ENCODE assay signal across 7 mouse cellular contexts in genomic region chr11:30754855-30755530, GRCm38 (mm10). TPM values are rescaled to one million over a fixed set of nuclear protein-coding genes. Genes with fewer than 3 reads are reported as not detected.
DNase-seq lines count a peak whose midpoint lies in the region; ATAC-seq and TF ChIP-seq lines count a peak whose summit lies in the region.

No protein-coding gene starts in this region.

- no peak for TF ChIP-seq CTCF in E14TG2a.4 (conservative IDR thresholded peaks at IDR 0.05; ENCODE audit: low read length)
- no peak for TF ChIP-seq CTCF in Patski (IDR thresholded peaks at IDR 0.05)

- H3K9me3 ChIP-seq in E14TG2a.4 (ENCODE audit: low read length), result peaks cover 17% of the 10 kb centered on the region
- H3K9me3 ChIP-seq in forebrain, embryonic 10.5 days, result no peaks in the 10 kb centered on the region
- no peaks in the 10 kb centered on the region for H3K9me3 ChIP-seq in limb, embryonic 13.5 days
- no peaks in the 10 kb centered on the region for H3K9me3 ChIP-seq in midbrain, embryonic 15.5 days

- under 1% methylated on average over 64 of the region's 66 CpGs for WGBS in forebrain, embryonic 10.5 days
- WGBS in limb, embryonic 13.5 days, result under 1% methylated on average over 44 of the region's 66 CpGs
- WGBS in midbrain, embryonic 15.5 days, result under 1% methylated on average over 62 of the region's 66 CpGs

- peak overlapping the region; percentile 79 for H3K4me3 ChIP-seq in E14TG2a.4 (replicated peaks; ENCODE audit: low read length)
- H3K4me3 ChIP-seq in forebrain, embryonic 10.5 days, result peak overlapping the region; percentile 73
- H3K4me3 ChIP-seq in limb, embryonic 13.5 days, result peak overlapping the region; percentile 60
- peak overlapping the region; percentile 77 for H3K4me3 ChIP-seq in midbrain, embryonic 15.5 days

- H3K4me1 ChIP-seq in E14TG2a.4 (replicated peaks; ENCODE audit: low read depth, low read length), result peaks cover 45% of the 10 kb centered on the region
- peaks cover 16% of the 10 kb centered on the region for H3K4me1 ChIP-seq in forebrain, embryonic 10.5 days
- no peaks in the 10 kb centered on the region for H3K4me1 ChIP-seq in limb, embryonic 13.5 days
- H3K4me1 ChIP-seq in midbrain, embryonic 15.5 days, result no peaks in the 10 kb centered on the region

- H3K36me3 ChIP-seq in E14TG2a.4 (ENCODE audit: insufficient read depth, low read length), result no peaks in the 10 kb centered on the region; the same call in 1 of the 2 replicates
- H3K36me3 ChIP-seq in forebrain, embryonic 10.5 days (replicated peaks), result no peaks in the 10 kb centered on the region
- no peaks in the 10 kb centered on the region for H3K36me3 ChIP-seq in limb, embryonic 13.5 days
- H3K36me3 ChIP-seq in midbrain, embryonic 15.5 days (replicated peaks), result no peaks in the 10 kb centered on the region

- H3K9ac ChIP-seq in limb, embryonic 13.5 days, result peak overlapping the region; percentile 75
- H3K9ac ChIP-seq in midbrain, embryonic 15.5 days, result peak overlapping the region; percentile 67

- DNase-seq in Patski (ENCODE audit: low read depth, low spot score), result no peak
- peak; percentile 65 for DNase-seq in forebrain, embryonic 10.5 days (ENCODE audit: extremely low spot score, low spot score)
- peak; percentile 39 for DNase-seq in heart, postnatal 4 days

- POLR2A ChIA-PET in Patski (lab: Charles Lee), result no interaction called here

- peak overlapping the region; percentile 98 for H3K4me2 ChIP-seq in limb, embryonic 13.5 days (replicated peaks)
- H3K4me2 ChIP-seq in midbrain, embryonic 15.5 days, result peak overlapping the region; percentile 99

- peak overlapping the region; percentile 83 for H3K27ac ChIP-seq in forebrain, embryonic 10.5 days
- no peak overlapping the region for H3K27ac ChIP-seq in limb, embryonic 13.5 days
- H3K27ac ChIP-seq in midbrain, embryonic 15.5 days, result 0 out of 2 replicates have a peak overlapping the region, but pooled peaks have one; percentile 29

- peak; percentile 73 for ATAC-seq in Patski
- peak; percentile 89 for ATAC-seq in limb, embryonic 13.5 days (ENCODE audit: low FRiP score, low read depth)
- peak; percentile 95 for ATAC-seq in midbrain, embryonic 15.5 days (replicated peaks)
- no peak for ATAC-seq in erythroblast, adult 5-6 weeks (replicated peaks; ENCODE audit: low FRiP score, poor library complexity, severe bottlenecking)

- in situ Hi-C loops in Patski (cut with MboI; ENCODE audit: low pct_unique_long_range_greater_than_20kb), result no loop called here

- CTCF ChIA-PET in Patski (lab: Charles Lee), result no interaction called here

- no peaks in the 10 kb centered on the region for H3K27me3 ChIP-seq in E14TG2a.4 (ENCODE audit: insufficient read depth, low read length)
- peaks cover 18% of the 10 kb centered on the region for H3K27me3 ChIP-seq in Patski
- H3K27me3 ChIP-seq in forebrain, embryonic 10.5 days (ENCODE audit: poor library complexity, severe bottlenecking), result peaks cover 47% of the 10 kb centered on the region
- H3K27me3 ChIP-seq in limb, embryonic 13.5 days, result peaks cover 22% of the 10 kb centered on the region
- no peaks in the 10 kb centered on the region; the same call in 1 of the 2 replicates for H3K27me3 ChIP-seq in midbrain, embryonic 15.5 days (replicated peaks)

RNA-seq across cellular contexts. Expression of gene Psme4, which starts 16.5 kb away (rescaled TPM):
- polyA plus RNA-seq in Patski (2021), result 36.4 TPM
- polyA plus RNA-seq in forebrain, embryonic 10.5 days (2016; fragmentation: Nextera tagmentation; extraction: Ambion mirVana), result 25.9 and 27.0 TPM in 2 replicates
- 10 to 100 TPM; 67.1 to 70.4 TPM for total RNA-seq in heart, postnatal 4 days (2021)
- polyA plus RNA-seq in limb, embryonic 13.5 days (2015; fragmentation: Nextera tagmentation; extraction: Ambion mirVana), result 22.4 and 25.2 TPM in 2 replicates
- 14.6 and 17.2 TPM in 2 replicates for polyA plus RNA-seq in midbrain, embryonic 15.5 days (2015; fragmentation: Nextera tagmentation; extraction: Ambion mirVana)
- total RNA-seq in erythroblast, adult 5-6 weeks (2015; ENCODE audit: low replicate concordance), result 52.3 and 64.4 TPM in 2 replicates
- 70.7 and 75.4 TPM in 2 replicates for total RNA-seq in erythroblast, adult 5-6 weeks (2017; ENCODE audit: low replicate concordance)
